Mouse (Mus musculus): ENCODE results near the gene Txnrd2.

Txnrd2 gene

GRCm38 (mm10) chr16:18453846-18454245 lies 27.7 kb downstream of the Txnrd2 start:
- no peak for DNase-seq (ENCODE audit: low spot score)

- DNase-seq (ENCODE audit: low spot score): no peak
These were observed 29.2 kb downstream of the Txnrd2 start for GRCm38 (mm10) chr16:18455407-18455806.

GRCm38 (mm10) chr16:18458661-18459060 lies 32.5 kb downstream of the Txnrd2 start:
- no peak for DNase-seq (ENCODE audit: low spot score)

- DNase-seq (ENCODE audit: low spot score): no peak
These were observed 33.3 kb downstream of the Txnrd2 start for GRCm38 (mm10) chr16:18459335-18459954.

- no peak for DNase-seq (ENCODE audit: low spot score)
These were observed 33.8 kb downstream of the Txnrd2 start for GRCm38 (mm10) chr16:18459955-18460370.

GRCm38 (mm10) chr16:18460826-18461225 lies 34.6 kb downstream of the Txnrd2 start:
- no peak for DNase-seq (ENCODE audit: low spot score)

GRCm38 (mm10) chr16:18462031-18462430 lies 35.8 kb downstream of the Txnrd2 start:
- no peak for DNase-seq (ENCODE audit: low spot score)

GRCm38 (mm10) chr16:18462598-18462997 lies 36.4 kb downstream of the Txnrd2 start:
- no peak for DNase-seq (ENCODE audit: low spot score)

- DNase-seq (ENCODE audit: low spot score): no peak
These were observed 38.1 kb downstream of the Txnrd2 start for GRCm38 (mm10) chr16:18464271-18464670.

GRCm38 (mm10) chr16:18470829-18471228 lies 44.6 kb downstream of the Txnrd2 start:
- no peak for DNase-seq (ENCODE audit: low spot score)

GRCm38 (mm10) chr16:18471381-18471955 lies 45.3 kb downstream of the Txnrd2 start:
- DNase-seq (ENCODE audit: low spot score): no peak

- no peak for DNase-seq (ENCODE audit: low spot score)
These were observed 45.8 kb downstream of the Txnrd2 start for GRCm38 (mm10) chr16:18471976-18472375.

GRCm38 (mm10) chr16:18472416-18472815 lies 46.2 kb downstream of the Txnrd2 start:
- no peak for DNase-seq (ENCODE audit: low spot score)

GRCm38 (mm10) chr16:18472976-18473375 lies 46.8 kb downstream of the Txnrd2 start:
- DNase-seq (ENCODE audit: low spot score): no peak

GRCm38 (mm10) chr16:18474021-18474420 lies 47.8 kb downstream of the Txnrd2 start:
- DNase-seq (ENCODE audit: low spot score): no peak

- no peak for DNase-seq (ENCODE audit: low spot score)
These were observed 51.8 kb downstream of the Txnrd2 start for GRCm38 (mm10) chr16:18477996-18478395.

GRCm38 (mm10) chr16:18479667-18480066 lies 53.5 kb downstream of the Txnrd2 start:
- no peak for DNase-seq (ENCODE audit: low spot score)

GRCm38 (mm10) chr16:18480933-18481485 lies 54.8 kb downstream of the Txnrd2 start:
- no peak for DNase-seq (ENCODE audit: low spot score)

GRCm38 (mm10) chr16:18482431-18482830 lies 56.2 kb downstream of the Txnrd2 start:
- no peak for DNase-seq (ENCODE audit: low spot score)

GRCm38 (mm10) chr16:18483839-18484238 lies 57.7 kb downstream of the Txnrd2 start:
- no peak for DNase-seq (ENCODE audit: low spot score)

- no peak for DNase-seq (ENCODE audit: low spot score)
These were observed 58.2 kb downstream of the Txnrd2 start for GRCm38 (mm10) chr16:18484386-18484785.

GRCm38 (mm10) chr16:18484794-18485435 lies 58.7 kb downstream of the Txnrd2 start:
- DNase-seq (ENCODE audit: low spot score): no peak

- DNase-seq (ENCODE audit: low spot score): no peak
These were observed 59.9 kb downstream of the Txnrd2 start for GRCm38 (mm10) chr16:18486126-18486525.
